Mouse (Mus musculus): ENCODE measurements around the gene Adar.

The Adar gene

GRCm38 (mm10) chr3:89714359-89715206, at the start of gene Adar:
Adar (plus strand) TSS chr3:89715022.
- DNase-seq = peak; percentile 86

- peak; percentile 45 for DNase-seq
Observed at GRCm38 (mm10) chr3:89667131-89667530, 47.7 kb upstream of the Adar start.

DNA sequence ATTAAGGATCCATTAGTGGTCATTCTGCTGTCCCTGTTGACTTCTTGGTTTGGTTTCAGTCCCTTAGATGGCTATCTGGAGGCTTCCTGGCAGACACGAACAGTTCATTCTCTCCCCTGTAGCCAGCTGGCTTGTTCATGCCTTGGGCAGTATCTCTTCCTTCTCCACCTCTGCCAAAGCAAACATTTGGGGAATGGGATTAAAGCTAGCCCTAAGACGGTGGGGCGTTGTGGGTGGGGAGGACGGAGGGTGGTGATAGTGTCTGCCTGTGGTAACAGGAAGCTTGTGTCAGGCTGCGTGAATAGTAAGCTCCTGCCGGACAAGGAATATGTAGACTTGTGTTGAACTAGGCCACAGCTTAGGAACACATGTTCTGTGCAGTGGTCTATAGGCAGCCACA, 43.5 kb upstream of the Adar start:
- DNase-seq = no peak

DNA sequence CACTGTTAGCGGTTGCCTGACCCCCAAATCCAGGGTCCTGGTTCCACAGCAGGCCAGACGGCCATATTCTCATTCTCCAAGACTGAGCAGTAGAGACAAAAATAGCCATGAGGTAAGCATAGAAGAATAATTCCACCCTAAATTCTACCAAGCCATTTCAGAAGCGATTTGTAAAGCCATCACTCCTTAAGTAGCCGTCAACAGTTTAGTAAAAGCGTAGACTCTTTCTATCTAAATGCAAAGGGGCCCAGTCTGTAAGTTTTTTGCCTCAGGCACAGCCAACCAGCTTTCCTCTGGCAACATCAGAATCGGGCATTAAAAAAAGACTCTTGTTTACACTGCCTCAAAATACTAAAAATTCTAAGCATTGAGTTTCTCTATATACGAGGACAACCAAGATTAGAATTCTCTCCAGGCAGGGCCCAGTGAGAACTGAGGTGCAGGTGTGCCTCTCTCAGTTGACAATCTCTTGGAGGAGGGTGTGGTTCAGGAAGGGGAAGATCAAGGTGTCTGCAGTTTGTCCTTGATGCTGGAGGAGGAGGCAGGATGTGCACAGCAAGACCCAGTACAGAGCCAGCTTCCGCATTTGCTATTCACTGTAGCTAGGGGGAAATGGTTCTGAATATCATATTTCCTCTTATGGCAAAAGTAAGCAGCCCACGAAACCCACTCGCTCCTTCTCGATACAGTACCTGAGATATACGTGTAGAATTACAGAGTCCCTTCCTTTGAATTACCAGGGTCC, 42.1 kb upstream of the Adar start:
- DNase-seq = no peak

DNA sequence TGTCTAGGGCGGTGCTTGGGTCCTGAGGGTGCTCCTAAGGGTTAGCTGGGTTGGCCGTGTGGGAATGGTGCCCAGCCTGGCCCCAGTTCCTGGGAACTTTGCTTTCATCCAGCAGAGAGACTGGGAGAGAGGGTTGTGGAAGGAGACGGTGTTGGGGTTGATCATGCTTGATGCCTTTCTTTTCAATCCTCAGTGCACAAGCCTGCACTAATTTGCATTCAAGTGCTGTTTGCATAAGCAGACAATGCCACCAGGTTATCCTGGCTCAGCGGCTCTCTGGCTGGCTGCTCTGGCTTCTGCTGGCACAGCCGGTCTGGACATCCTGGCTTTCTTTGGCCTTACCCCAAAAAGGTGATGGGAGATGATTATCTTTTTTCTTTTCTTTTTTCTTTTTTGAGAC, 37.2 kb upstream of the Adar start:
- no peak for DNase-seq

DNA sequence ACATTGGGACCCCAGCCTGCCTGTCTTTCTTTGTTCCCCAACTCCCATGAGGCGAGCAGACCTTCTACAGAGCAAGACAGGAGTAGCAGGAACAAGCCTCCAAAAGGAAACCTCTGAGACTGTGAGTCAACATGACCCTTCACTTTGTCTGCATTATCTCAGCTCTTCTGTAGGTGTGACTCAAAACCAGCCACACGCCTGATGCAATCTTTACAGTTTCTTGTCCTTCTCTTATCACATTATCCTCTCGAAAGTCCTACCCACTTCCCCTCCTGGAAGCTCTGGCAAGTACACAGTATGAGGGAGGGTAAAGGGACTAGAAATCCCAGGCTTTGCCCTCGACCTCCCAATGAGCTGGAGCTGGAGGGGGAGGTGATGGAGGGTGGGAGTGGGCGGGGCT, 28.8 kb upstream of the Adar start:
- no peak for DNase-seq

GRCm38 (mm10) chr3:89688694-89689581, 25.9 kb upstream of the Adar start:
- DNase-seq = peak; percentile 91

DNA sequence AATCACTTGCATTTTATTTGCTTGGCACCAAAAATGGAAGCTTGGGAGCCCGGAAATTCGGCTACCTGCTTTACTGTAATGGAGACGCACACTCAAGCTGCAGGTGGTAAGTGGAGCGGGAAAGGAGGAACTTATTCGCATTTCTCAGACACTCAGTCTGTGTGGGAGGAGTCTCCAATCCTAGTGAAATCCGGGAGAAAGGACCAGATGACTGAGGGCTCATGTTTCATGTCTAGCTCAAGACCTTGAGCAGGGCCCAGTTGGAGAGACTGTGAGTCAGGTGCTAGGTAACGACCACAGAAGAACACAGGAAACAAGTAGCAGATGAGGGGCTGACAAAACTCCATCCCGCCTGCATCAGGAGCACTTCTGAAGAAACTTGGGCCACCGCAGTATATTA, 23.0 kb upstream of the Adar start:
- DNase-seq = no peak

- DNase-seq = no peak
Observed at GRCm38 (mm10) chr3:89696152-89696821, 18.5 kb upstream of the Adar start.

DNA sequence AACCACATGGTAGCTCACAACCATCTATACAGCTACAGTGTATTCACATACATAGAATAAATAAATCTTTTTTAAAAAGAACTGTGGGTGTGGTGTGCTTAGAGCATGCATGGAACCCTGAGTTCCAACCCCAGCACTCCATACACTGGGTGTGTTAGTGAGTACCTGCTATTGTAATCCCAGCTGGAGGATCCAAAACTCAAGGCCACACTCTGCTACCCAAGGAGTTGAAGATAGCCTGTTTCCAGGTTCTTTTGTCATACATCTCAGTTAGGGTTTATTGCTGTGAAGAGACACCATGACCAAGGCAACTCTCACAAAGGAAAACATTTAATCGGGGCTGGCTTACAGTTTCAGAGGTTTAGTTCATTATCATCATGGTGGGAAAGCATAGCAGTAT, 15.9 kb upstream of the Adar start:
- DNase-seq = no peak

DNA sequence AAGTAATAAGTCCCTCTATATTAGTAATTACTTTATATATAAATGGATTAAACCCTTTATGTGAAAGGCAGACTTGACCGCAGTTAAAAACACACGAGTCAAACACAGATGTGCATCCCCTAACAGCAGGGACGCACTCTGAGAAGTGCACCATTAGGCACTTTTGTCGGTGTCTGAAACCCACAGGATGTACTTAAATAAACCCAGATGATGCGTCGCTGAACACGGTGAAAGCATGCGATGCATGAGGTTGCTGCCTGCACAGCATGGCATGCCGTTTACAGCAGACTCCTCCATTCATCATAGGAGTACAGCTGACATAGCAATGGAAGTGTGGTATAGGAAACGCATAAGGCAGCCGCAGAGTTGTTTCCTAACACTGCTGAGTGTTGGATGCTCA, 14.4 kb upstream of the Adar start:
- no peak for DNase-seq

GRCm38 (mm10) chr3:89703596-89703995, 11.2 kb upstream of the Adar start:
- no peak for DNase-seq

GRCm38 (mm10) chr3:89704064-89704463, 10.8 kb upstream of the Adar start:
- no peak for DNase-seq

- peak; percentile 31 for DNase-seq
Observed at GRCm38 (mm10) chr3:89715207-89715966, 565 bp downstream of the Adar start.

- DNase-seq = no peak
Observed at GRCm38 (mm10) chr3:89715967-89716256, 1.1 kb downstream of the Adar start.

DNA sequence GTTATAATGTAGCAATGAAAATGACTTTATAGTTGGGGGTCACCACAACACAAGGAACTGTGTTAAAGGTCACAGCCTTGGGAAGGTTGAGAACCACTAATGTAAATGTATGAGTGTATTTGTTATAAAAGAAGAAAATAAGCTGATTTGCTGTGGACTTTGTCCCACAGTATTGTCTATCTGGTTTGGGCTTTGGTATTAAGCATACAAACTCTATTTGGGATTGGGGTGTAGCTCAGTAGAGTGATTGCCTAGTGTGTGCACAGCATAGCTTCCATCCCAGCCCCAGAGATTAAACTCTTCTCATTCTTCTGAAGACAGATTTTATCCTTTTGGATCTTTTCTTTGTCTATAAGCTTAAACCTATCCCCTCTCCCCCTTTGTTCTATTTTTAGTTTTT, 7.2 kb downstream of the Adar start:
- DNase-seq = no peak

DNA sequence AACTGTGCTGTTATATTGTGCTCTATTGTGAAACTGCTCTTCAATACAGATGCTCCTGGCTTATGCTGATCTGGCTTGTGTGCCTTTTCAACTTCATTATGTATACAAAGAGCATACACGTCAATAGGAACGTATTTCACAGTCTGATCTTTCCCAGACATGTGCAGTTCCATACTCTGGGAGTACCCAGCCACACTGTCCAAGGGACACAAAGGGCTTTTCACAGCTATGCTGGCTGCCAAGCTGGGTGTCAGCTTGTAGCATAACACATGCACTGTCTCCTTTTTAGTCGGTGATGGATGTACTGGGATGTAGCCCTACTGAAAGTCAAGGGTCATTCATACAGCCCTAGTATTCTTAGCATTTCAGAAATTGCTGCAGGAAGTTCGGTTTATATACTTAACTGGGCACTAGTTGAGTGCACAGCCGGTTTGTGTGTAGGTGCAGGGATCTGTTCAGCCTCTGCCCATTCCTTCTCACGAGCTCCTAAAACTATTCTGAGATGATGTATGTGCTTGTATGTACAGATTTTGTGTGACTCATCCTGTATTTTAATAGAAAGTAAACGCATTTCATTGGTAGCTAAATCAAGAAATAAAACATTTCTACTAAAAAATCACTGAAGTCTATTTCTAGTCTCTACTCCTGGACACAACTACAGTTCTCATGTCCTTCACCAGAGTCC, 8.7 kb downstream of the Adar start:
- no peak for DNase-seq

DNA sequence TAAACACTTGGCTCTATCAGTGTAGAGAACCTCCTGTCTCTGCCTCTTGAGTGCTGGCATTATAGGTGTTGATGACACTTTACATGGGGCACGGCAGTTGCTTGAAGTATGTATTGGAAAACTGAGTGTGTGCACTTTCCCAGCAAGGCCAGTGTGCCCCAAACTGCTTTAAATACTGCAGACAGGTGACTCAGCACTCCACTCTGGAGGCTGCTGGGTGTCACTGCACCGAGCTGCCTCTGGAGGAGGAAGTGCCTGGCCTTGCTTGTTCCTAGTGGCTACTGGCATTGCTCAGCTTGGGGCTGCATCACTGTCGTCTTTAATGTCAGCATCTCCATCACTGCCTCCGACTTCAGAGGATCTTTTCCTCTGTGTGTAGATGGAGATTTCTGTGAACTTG, 12.2 kb downstream of the Adar start:
- DNase-seq = peak; percentile 63

- DNase-seq = no peak
Observed at GRCm38 (mm10) chr3:89728848-89729247, 14.0 kb downstream of the Adar start.

- DNase-seq = peak; percentile 95
Observed at GRCm38 (mm10) chr3:89730350-89731331, 15.8 kb downstream of the Adar start.

Data from lung, postnatal 10 days (tissue).